Mouse (Mus musculus): ENCODE results near the gene Sgcg.

- TF ChIP-seq FLI1 (IDR thresholded peaks at IDR 0.05; ENCODE audit: low read length): no peak
- TF ChIP-seq GATA1 (IDR thresholded peaks at IDR 0.05; ENCODE audit: borderline replicate concordance, low read length): no peak
These were observed 46.5 kb downstream of the Sgcg start for GRCm38 (mm10) chr14:61211754-61212153.

All from megakaryocyte, embryonic 14.5 days (primary cell).